Mouse (Mus musculus): ENCODE results near the gene Adora2b.

Gene Adora2b

DNA sequence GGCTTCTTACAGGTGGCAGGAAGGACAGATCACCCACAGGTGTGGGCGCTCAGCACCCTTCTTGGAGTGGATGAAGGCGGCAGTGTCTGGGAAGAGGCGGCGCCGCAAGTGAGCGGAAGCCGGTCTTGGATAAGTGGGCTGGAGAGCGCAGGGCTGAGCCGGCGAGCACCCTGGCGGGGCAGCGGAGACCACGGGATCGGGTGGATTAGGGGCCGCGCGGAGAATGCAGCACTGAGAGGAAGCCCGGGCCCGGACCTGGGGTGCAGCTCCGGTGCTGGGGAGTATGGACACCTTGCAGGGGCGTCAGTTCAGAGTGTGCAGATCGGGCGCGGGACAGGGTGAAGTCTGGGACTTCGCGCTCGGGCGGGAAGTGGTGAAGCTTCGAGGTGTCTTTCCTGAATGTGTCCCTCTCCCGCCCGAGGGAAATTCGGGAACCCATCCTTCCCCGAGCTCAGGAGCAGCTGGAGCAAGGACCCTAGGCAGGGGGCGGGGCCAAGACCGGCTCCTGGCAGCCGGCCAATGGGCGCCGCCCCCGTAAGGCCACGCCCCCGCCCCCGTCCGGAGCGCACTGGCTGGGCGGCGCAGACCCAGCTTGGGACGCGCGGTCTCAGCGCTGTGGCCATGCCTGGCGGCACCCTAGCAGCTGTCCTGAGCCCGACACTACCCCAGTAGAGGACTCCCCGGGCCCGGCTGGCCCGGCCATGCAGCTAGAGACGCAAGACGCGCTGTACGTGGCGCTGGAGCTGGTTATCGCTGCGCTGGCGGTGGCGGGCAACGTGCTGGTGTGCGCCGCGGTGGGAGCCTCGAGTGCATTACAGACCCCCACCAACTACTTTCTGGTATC lies at the start of gene Adora2b:
Adora2b (plus strand) TSS at position 584 of the 844 bp plus-strand sequence.
- peak; percentile 90 for DNase-seq (ENCODE audit: low read depth, low spot score)

DNA sequence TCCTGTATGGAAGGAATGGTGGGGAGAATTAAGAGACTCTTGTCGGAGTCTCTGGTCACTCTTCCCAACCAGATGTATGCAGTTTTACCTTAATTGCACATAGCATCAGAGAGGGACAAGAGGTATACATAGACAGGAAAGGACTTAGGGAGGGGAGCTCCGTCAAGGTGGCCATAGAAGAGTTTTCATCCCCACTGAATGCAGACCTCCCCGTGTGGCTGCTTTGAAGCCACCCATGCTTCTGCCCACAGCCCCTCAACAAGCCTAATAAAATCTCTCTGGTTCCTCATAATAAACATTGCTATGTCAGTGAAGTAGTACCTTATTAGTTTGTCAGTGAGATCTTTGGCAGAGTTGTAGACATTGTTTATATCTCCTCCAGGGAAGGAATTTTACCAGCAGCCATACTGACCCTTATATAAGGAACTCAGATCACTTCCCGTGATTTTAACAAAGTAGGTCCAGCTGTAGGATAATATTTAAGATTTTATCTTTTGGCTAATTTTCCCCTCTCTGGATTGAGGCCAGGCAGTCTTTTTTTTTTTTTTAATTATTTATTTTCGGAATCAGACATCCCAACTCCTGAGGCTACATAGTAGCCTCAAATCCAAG lies 47.8 kb upstream of the Adora2b start:
- no peak for DNase-seq (ENCODE audit: low read depth, low spot score)

DNA sequence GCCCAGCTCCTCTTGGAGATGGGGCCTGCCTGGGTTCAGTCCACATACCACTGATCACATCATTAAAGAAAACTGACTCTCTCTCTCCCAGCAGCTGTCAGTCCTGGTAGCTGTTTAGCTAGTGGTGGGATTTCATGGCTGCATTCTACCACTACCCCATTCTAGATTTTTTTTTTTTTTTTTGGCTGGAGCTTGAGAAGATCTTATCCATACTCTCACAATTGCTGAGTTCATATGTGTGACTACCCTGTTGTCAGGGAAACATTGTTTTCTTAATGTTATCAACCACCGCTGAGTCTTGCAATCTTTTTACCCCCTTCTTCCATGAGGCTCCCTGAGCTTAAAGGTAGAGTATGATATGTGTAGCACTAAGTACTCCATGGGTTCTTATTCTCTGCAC lies 46.1 kb upstream of the Adora2b start:
- DNase-seq (ENCODE audit: low read depth, low spot score), result no peak

DNA sequence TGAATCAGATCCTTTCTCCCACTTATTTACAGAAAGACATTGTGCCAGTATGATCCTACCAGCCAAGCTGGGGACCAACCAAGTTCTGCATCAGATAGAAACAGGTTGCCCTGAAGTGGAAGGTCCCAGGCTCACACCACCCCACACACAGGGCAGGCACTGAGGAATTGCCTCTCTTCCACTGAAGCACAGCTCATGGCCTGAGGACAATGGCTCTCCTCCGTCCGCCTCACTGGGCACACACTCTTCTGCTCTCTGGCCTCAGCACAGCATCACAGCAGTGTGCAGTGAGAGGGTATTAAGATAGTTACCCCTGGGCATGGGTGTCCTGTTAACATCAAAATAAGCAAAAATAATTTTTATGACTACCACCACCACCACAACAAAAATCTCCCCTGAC lies 39.7 kb upstream of the Adora2b start:
- DNase-seq (ENCODE audit: low read depth, low spot score), result no peak

DNA sequence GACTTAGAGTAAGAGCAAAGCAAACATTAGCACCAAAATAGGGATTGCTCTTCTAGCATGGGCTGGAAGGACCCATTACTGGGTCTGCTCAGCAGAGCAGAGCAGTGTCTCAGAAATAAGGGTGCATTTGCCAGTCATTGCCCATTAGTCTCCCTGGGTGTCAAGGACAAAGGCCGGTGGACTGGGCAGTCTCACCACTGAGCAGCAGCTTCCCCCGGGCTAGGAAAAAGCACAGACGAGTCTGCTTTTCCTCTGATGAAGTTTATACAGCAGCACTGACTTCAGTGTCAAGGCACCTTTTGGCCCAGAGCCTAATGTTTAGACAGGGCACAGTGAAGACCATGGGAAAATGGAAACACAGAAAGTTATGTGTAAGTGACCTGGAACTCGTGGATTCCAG lies 38.9 kb upstream of the Adora2b start:
- DNase-seq (ENCODE audit: low read depth, low spot score), result no peak

DNA sequence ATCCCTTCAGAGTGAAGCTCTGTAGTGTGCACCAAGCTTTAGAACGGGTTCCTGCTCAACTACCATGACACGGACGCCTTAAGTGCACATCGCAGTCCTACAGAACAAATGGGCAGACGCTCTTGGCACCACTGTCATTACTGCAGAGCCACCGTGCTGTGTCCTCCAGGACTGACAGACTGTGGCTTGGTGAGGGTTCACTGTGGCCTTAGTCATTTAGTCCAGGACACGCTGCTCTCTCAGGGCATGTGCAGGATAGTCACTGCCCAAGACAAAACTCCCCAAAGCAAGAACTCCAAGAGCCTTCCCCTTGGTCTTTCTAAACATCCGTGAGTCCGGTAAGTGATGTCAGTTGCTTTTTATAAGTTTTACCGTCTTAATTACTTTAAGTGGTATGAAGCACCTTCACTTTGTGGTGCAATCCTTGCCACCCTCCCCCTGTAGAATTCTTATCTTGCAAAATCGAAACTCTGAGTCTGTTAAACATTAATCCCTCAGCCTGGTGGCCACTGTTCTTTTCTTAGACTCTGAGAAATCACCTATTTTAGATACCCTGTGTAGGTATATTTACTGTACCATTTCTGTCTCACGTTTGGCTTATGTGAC lies 35.3 kb upstream of the Adora2b start:
- DNase-seq (ENCODE audit: low read depth, low spot score), result no peak

DNA sequence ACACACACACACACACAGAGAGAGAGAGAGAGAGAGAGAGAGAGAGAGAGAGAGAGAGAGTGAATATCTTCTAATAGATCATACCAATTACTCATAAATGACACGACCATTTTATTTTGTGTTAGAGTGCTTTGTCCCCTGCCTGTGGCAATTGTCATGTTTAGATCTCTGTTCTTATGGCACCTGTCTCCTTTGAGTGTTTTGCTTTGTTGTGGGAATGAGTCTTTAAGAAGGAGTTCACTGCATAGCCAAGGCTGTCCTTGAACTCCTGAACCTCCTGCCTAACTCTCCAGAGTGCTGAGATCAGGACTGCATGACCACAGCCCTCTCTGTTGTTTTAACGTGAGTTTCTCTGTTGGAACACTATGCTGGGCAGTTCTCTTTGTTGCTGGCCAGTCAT lies 33.7 kb upstream of the Adora2b start:
- DNase-seq (ENCODE audit: low read depth, low spot score), result peak; percentile 98

DNA sequence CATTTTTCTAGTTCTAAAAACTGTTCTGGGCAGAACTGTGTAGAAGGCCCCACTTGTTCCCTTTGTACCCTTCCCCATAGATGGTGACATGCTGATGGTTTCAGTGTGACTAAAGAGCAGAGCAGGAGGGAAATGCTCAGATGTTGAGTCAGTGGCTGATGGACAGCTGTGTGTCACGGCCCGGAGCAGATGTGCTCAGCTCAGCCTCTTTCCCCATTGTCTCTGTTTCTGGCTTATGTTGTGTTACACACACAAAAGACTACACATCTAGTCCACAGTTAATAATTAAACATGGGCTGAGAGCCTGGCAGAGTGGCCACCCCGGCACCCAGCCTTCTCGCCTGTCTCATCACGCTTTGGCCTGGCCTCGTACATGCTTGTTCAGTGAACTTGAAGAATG lies 31.0 kb upstream of the Adora2b start:
- no peak for DNase-seq (ENCODE audit: low read depth, low spot score)

DNA sequence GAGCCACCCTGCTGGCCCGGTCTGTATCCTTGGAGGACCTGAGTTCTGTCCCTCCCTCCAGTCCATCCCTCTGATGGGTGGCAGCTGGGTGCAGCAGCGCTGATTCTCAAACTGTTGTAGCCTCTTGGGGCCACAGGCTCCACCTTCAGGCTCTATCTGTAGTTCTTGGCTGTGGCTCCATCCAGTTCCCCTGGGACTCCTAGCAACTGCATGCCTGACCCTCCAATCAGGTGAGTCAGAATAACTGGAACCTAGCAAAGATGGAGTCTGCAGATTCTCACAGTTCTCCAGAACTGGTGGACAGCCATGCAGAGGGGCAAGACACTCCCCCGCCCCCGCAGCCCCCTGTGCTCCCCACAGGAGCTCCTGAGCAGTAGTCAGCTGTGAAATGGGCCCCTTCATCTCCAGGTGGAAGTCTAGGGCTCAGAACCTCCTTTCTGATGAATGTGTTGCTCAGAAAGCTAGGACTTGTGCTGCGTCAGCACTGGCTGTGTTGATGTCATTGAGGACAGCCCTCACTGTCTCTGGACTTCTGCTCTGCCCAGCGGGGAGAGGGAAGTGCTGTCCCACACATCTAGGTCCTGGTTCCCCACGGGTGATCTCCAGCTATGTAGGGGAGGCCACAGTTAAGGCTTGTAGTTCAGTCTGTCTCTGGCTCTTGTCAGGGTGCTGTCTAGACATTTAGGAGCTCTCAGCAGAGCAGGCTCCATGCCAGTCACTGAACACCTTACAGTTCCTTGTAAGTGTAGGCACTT lies 27.9 kb upstream of the Adora2b start:
- no peak for DNase-seq (ENCODE audit: low read depth, low spot score)

DNA sequence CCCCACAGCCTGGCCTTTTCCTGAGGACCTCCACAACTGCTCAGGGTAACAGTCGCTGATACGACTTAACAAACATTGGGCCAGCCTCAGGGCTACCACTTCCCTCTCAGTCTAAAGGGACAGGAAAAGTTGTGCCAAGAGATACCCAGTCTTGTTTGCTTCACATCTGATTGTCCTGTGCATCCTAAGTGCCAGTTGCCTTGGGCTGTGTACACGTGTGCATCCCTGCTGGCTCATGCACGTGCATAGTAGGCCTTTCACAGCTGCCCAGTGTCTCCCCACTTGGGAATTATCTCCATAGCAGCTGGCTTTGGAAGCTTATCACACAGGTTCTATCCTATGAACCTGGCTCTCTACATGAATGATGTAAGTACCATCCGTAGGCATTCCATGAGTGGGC lies 25.4 kb upstream of the Adora2b start:
- no peak for DNase-seq (ENCODE audit: low read depth, low spot score)

DNA sequence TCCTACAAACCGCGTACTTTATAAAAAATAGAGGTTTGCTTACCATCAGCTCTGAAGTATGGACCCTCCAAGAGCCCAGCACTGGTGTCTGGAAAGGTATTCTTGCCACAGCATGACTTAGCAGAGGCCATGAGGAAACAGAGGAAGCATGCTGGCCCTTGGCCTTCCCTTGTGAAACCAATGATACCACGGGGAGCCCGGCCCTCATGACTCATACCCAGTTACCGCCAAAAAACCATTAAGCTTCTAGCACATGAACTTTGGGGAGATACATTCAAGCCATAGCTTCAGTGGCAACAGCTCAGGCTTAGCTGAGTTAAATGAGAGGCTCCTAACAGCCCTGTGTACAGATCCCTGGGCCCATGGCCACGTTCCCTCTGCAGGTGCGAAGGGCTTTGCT lies 24.8 kb upstream of the Adora2b start:
- DNase-seq (ENCODE audit: low read depth, low spot score), result no peak

DNA sequence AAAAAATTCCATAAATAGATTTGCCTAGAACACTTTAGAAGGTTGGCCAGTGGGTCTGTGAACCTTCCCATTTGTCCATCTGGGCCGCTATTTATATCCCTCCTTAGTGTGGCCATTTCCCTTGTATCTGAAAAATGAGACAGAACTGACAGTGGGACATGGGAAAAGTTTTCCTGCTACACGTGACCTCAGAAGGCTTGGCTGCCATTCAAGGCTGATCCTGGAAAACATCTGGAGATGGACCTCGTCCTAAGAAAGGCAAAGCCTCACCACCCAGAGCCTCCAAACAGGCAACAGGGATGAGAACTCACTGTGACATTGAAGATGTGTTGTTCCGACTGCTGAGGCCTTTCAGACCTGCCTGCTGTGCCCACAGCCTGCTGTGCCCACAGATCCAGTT lies 24.0 kb upstream of the Adora2b start:
- no peak for DNase-seq (ENCODE audit: low read depth, low spot score)

DNA sequence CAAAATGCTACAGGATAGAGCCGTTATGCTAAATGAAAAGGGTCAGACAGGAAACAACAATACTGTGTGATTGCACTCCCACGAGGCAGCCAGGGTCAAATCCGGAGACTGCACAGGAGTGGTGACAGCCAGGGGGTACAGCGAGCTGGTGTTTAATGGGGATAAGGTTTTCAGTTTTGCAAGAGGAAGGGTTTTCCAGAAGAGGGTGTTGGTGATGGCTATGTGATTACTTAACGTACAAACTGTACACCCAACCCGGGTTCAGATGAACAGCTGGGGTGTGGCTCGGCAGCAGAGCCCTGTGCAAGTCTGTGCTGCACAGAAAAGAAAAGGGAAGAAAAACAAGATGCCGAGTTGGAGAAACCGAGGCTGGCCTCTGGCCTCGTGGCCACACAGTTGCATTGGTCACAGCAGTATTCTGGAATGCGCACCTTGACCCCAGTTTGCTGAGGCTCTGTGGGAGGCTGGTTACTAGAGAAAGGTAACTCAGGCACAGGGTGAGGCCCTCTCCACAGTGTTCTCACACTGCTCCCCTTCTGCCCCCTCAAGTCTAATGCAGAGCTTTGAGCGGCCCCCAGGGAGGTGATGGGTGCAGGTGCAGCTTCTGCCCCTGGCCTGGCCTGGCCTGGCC lies 8.0 kb upstream of the Adora2b start:
- DNase-seq (ENCODE audit: low read depth, low spot score), result no peak

DNA sequence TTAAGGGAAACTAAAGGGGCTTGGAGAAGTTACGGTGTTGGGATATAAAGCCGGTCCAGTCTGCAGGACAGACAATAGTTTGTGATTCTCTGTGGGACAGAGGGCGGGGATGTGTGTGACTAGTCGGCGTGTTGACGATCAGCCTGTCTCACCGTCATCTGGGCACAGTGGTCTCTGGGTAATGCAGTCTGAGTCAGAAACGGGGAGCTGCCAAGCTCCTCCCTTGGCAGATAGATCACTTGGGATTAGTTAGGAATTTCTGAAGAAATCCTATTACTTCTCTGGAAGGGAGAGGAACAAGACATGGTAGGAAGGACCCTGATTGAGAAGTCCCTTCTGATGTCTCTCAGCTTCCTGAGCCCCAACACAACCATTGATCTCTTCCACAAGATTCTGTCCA lies 4.9 kb upstream of the Adora2b start:
- DNase-seq (ENCODE audit: low read depth, low spot score), result no peak

DNA sequence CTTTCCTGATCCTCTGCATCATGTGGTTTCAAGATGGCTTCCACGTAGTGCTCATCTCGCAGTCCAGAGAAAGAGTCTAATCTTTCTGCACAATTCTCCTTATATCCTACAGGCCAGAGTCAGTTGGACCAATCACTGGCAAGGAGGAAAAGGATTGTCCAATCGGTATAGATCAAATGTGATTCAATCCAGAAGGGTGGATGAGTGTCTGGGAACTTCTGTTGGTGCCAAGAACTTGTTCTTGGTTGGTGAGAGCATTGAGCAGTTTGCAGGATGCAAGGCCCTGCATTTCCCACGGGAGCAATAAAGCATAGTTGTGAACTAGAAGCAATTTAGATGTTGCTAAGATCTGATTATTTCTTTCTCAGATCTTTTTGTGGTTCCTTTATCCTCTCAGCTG lies 4.3 kb upstream of the Adora2b start:
- no peak for DNase-seq (ENCODE audit: low read depth, low spot score)

DNA sequence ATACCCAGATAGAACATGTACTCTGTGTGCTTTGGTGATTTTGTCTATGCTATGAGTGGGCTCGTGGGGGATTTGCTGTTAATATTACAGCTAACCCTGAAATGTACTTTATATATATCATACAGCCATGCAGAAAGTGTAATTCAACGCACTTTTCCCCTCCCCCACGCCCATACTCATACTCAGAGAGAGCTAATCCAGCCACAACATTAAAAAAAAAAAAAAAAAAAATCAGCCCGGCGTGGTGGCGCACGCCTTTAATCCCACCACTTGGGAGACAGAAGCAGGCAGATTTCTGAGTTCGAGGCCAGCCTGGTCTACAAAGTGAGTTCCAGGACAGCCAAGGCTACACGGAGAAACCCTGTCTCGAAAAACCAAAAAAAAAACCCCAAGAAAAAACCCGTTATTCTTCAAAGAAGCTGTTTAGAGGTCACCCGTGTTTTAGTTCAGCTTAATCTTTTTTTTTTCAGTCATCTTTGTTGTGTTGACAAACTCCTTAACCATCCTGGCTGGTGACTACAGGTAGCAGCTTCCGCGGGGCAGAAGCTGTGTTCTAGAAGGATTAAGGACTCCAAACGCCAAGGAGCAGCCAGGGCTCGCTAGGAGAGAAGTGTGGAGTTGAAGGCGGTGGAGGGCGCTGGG lies 904 bp upstream of the Adora2b start:
- no peak for DNase-seq (ENCODE audit: low read depth, low spot score)

DNA sequence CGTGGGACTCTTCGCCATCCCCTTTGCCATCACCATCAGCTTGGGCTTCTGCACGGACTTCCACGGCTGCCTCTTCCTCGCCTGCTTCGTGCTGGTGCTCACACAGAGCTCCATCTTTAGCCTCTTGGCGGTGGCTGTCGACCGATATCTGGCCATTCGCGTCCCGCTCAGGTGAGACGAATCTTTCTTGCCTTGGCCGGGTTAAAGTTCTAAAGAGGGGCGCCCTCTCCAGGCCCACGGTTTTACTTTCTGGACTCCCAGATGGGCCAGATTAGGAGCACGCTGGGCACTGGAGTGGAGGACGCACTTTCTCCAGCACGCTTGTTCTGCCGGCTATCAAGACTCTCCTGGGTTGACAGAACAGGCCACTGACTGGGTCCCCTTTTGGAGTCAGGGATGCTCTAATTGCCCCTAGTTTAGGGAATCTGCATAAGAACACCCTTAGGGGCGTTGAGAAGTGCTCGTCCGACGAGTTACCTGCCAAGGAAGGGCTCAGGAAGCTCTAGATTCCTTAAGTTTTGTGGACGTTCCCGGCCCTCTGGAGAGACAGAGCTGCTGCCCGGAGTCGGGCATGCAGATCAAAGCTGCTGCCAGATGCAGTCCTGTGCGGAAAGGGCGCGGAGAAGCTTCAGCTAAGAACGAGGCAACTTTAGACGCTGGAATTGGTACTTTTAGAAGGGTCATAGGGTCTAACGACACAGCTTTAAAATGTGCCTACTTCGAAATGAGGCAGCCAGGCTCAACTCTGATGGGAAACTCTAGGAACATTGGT lies 668 bp downstream of the Adora2b start:
- DNase-seq (ENCODE audit: low read depth, low spot score), result peak; percentile 62

DNA sequence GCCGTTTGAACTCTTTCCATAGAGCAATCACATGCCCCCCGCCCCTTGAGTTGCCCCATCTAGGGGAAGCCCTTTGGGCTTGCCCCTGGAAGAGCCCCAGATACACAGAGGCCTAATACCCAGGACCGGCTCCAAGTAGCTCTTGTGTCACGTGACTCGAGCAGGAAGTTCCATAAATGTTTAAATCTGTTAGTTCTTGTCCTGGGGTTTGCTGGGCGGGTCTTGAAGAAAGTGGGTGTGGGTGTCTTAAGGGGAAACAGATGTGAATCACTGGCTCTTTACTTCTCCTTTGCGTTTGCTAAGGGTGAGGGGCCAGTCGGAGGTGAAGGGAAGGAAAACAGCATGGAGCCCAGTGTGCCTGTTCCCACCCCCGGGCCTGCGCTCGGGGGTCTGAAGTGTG lies 2.3 kb downstream of the Adora2b start:
- peak; percentile 30 for DNase-seq (ENCODE audit: low read depth, low spot score)

DNA sequence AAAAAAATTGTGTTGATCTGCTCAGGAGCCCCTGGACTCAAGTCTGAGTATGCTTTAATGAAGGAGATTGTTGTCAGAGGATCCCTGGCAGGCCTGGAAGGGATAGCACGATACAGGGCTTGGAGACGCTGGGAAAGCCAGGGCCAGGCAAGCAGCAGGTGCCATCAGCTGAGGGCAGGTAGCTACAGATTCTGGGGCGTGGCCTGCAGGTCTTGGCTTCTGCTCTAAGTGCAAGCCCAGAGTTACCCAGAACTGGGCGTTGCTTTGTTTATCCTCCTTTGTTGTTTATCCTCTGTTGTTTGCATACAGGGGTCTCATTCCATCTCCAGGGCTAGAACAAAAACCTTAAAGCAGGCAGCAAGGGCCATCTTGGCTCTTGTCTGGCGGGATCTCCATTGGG lies 4.6 kb downstream of the Adora2b start:
- DNase-seq (ENCODE audit: low read depth, low spot score), result no peak

DNA sequence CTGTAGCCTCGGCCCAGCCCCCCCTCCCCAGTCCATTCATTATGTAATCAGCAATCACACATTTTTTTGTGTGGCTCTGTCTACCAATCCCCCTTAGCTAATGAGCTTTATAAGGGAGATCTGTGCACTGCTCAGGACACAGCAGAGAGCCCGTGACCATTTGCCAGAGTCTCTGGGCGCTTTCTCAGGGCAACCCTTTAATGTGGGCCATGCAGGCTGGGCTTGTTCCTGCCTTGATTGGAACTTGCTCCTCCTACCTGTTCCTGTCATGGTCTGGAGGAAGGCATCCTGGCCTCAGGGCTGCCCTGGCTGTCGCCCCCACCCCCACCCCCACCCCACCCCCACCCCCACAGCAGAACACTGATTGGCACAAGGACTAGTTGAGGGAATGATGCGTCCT lies 10.4 kb downstream of the Adora2b start:
- DNase-seq (ENCODE audit: low read depth, low spot score), result no peak

DNA sequence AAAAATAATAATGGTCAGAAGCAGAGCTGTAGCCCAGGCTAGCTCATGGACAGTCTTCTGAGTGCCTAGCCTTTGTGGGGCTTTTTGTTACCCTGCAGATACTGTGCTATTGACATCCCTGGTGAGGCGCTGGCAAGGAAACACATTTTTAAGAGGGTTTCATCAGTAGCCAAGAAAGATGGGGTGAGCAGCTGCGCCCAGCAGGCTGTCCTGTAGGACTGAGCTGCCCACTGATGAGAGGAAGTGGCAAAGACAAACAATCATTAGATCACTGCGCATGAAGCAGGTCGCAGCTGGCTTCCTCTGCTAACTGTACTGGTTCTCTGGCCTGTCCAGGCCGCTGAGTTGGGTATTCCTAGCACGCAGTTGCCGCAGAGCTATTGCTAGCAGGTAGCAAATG lies 14.8 kb downstream of the Adora2b start:
- no peak for DNase-seq (ENCODE audit: low read depth, low spot score)

All from ES-CJ7 (cell line).